Mouse (Mus musculus): ENCODE data around the gene Wbp2. TPM values are rescaled to one million over a fixed set of nuclear protein-coding genes. Genes with fewer than 3 reads are reported as not detected.

Wbp2 gene
- polyA plus RNA-seq, 1 experiment from 2014 or later, result 33.2 TPM

GRCm38 (mm10) chr11:116076266-116076540, 10.6 kb downstream of the Wbp2 start:
- no peaks in the 10 kb centered on the region for H3K27me3 ChIP-seq
- no peak overlapping the region for H3K9ac ChIP-seq (replicated peaks)
- WGBS, result 66% methylated on average over 7 of the region's 7 CpGs
- H3K36me3 ChIP-seq, result peaks cover 26% of the 10 kb centered on the region
- H3K4me3 ChIP-seq (replicated peaks), result no peak overlapping the region
- no peak overlapping the region for H3K27ac ChIP-seq
- H3K9me3 ChIP-seq, result no peaks in the 10 kb centered on the region
- no peak for ATAC-seq (ENCODE audit: insufficient number of reproducible peaks, insufficient read depth, low FRiP score, low TSS enrichment, low read depth)
- H3K4me1 ChIP-seq (replicated peaks), result peaks cover 19% of the 10 kb centered on the region
- no peak overlapping the region for H3K4me2 ChIP-seq

- no peak for ATAC-seq (ENCODE audit: insufficient number of reproducible peaks, insufficient read depth, low FRiP score, low TSS enrichment, low read depth)
- Histone ChIP-seq H3K9me3 (no peaks in the 10 kb centered on the region), H3K36me3 (peaks cover 21% of the 10 kb centered on the region), H3K4me2 (no peak overlapping the region), H3K27me3 (no peaks in the 10 kb centered on the region), H3K4me1 (replicated peaks) (peaks cover 19% of the 10 kb centered on the region), H3K4me3 (replicated peaks) (no peak overlapping the region), H3K9ac (replicated peaks) (no peak overlapping the region), H3K27ac (no peak overlapping the region)
- 57% methylated on average over 20 of the region's 20 CpGs for WGBS
These were observed 11.1 kb downstream of the Wbp2 start for GRCm38 (mm10) chr11:116075539-116076265.

- no peak overlapping the region for H3K27ac ChIP-seq
- H3K9ac ChIP-seq (replicated peaks), result no peak overlapping the region
- peaks cover 19% of the 10 kb centered on the region for H3K4me1 ChIP-seq (replicated peaks)
- no peak overlapping the region for H3K4me3 ChIP-seq (replicated peaks)
- H3K9me3 ChIP-seq, result no peaks in the 10 kb centered on the region
- 64% methylated on average over 7 of the region's 7 CpGs for WGBS
- no peak overlapping the region for H3K4me2 ChIP-seq
- peaks cover 10% of the 10 kb centered on the region for H3K36me3 ChIP-seq
- H3K27me3 ChIP-seq, result no peaks in the 10 kb centered on the region
- no peak for ATAC-seq (ENCODE audit: insufficient number of reproducible peaks, insufficient read depth, low FRiP score, low TSS enrichment, low read depth)
These were observed 12.3 kb downstream of the Wbp2 start for GRCm38 (mm10) chr11:116074436-116074991.

GRCm38 (mm10) chr11:116072608-116073007, 14.2 kb downstream of the Wbp2 start:
- Histone ChIP-seq H3K27me3 (no peaks in the 10 kb centered on the region), H3K36me3 (no peaks in the 10 kb centered on the region), H3K4me1 (replicated peaks) (0 out of 2 replicates have a peak, but pooled peaks cover 6% of the 10 kb centered on the region), H3K4me3 (replicated peaks) (no peak overlapping the region), H3K9me3 (no peaks in the 10 kb centered on the region), H3K27ac (no peak overlapping the region), H3K4me2 (no peak overlapping the region), H3K9ac (replicated peaks) (no peak overlapping the region)
- WGBS, result 82% methylated on average over 3 of the region's 3 CpGs
- ATAC-seq (ENCODE audit: insufficient number of reproducible peaks, insufficient read depth, low FRiP score, low TSS enrichment, low read depth), result no peak

GRCm38 (mm10) chr11:116071510-116071909, 15.3 kb downstream of the Wbp2 start:
- 72% methylated on average over 5 of the region's 5 CpGs for WGBS
- H3K27me3 ChIP-seq, result no peaks in the 10 kb centered on the region
- no peak for ATAC-seq (ENCODE audit: insufficient number of reproducible peaks, insufficient read depth, low FRiP score, low TSS enrichment, low read depth)
- no peak overlapping the region for H3K4me3 ChIP-seq (replicated peaks)
- 0 out of 2 replicates have a peak, but pooled peaks cover 5% of the 10 kb centered on the region for H3K4me1 ChIP-seq (replicated peaks)
- no peaks in the 10 kb centered on the region for H3K9me3 ChIP-seq
- no peak overlapping the region for H3K4me2 ChIP-seq
- no peaks in the 10 kb centered on the region for H3K36me3 ChIP-seq
- H3K9ac ChIP-seq (replicated peaks), result no peak overlapping the region
- no peak overlapping the region for H3K27ac ChIP-seq

GRCm38 (mm10) chr11:116065345-116065744, 21.4 kb downstream of the Wbp2 start:
- Histone ChIP-seq H3K4me1 (replicated peaks) (no peaks in the 10 kb centered on the region), H3K4me2 (no peak overlapping the region), H3K36me3 (peaks cover 29% of the 10 kb centered on the region), H3K9ac (replicated peaks) (no peak overlapping the region), H3K4me3 (replicated peaks) (no peak overlapping the region), H3K27ac (no peak overlapping the region), H3K27me3 (no peaks in the 10 kb centered on the region), H3K9me3 (no peaks in the 10 kb centered on the region)
- no peak for ATAC-seq (ENCODE audit: insufficient number of reproducible peaks, insufficient read depth, low FRiP score, low TSS enrichment, low read depth)
- 87% methylated on average over 12 of the region's 12 CpGs for WGBS

GRCm38 (mm10) chr11:116064187-116064867, 22.5 kb downstream of the Wbp2 start:
- H3K27ac ChIP-seq, result no peak overlapping the region
- no peaks in the 10 kb centered on the region for H3K9me3 ChIP-seq
- H3K27me3 ChIP-seq, result no peaks in the 10 kb centered on the region
- H3K36me3 ChIP-seq, result peaks cover 39% of the 10 kb centered on the region
- no peak overlapping the region for H3K4me3 ChIP-seq (replicated peaks)
- WGBS, result 66% methylated on average over 23 of the region's 23 CpGs
- no peak overlapping the region for H3K4me2 ChIP-seq
- no peaks in the 10 kb centered on the region for H3K4me1 ChIP-seq (replicated peaks)
- no peak overlapping the region for H3K9ac ChIP-seq (replicated peaks)
- ATAC-seq (ENCODE audit: insufficient number of reproducible peaks, insufficient read depth, low FRiP score, low TSS enrichment, low read depth), result no peak

- H3K27ac ChIP-seq, result no peak overlapping the region
- H3K9me3 ChIP-seq, result no peaks in the 10 kb centered on the region
- ATAC-seq (ENCODE audit: insufficient number of reproducible peaks, insufficient read depth, low FRiP score, low TSS enrichment, low read depth), result no peak
- H3K27me3 ChIP-seq, result no peaks in the 10 kb centered on the region
- no peak overlapping the region for H3K9ac ChIP-seq (replicated peaks)
- H3K4me1 ChIP-seq (replicated peaks), result no peaks in the 10 kb centered on the region
- WGBS, result 72% methylated on average over 13 of the region's 13 CpGs
- H3K4me3 ChIP-seq (replicated peaks), result no peak overlapping the region
- peaks cover 47% of the 10 kb centered on the region for H3K36me3 ChIP-seq
- H3K4me2 ChIP-seq, result no peak overlapping the region
These were observed 23.2 kb downstream of the Wbp2 start for GRCm38 (mm10) chr11:116063562-116063961.

- Histone ChIP-seq H3K9ac (replicated peaks) (no peak overlapping the region), H3K9me3 (no peaks in the 10 kb centered on the region), H3K4me1 (replicated peaks) (no peaks in the 10 kb centered on the region), H3K4me3 (replicated peaks) (no peak overlapping the region), H3K36me3 (peaks cover 57% of the 10 kb centered on the region), H3K4me2 (no peak overlapping the region), H3K27me3 (no peaks in the 10 kb centered on the region), H3K27ac (no peak overlapping the region)
- 70% methylated on average over 8 of the region's 8 CpGs for WGBS
- no peak for ATAC-seq (ENCODE audit: insufficient number of reproducible peaks, insufficient read depth, low FRiP score, low TSS enrichment, low read depth)
These were observed 24.3 kb downstream of the Wbp2 start for GRCm38 (mm10) chr11:116062521-116062920.

- H3K4me1 ChIP-seq (replicated peaks), result no peaks in the 10 kb centered on the region
- 90% methylated on average over 13 of the region's 13 CpGs for WGBS
- no peak for ATAC-seq (ENCODE audit: insufficient number of reproducible peaks, insufficient read depth, low FRiP score, low TSS enrichment, low read depth)
- no peak overlapping the region for H3K4me3 ChIP-seq (replicated peaks)
- H3K4me2 ChIP-seq, result no peak overlapping the region
- H3K36me3 ChIP-seq, result peaks cover 64% of the 10 kb centered on the region
- H3K27me3 ChIP-seq, result no peaks in the 10 kb centered on the region
- H3K9ac ChIP-seq (replicated peaks), result no peak overlapping the region
- H3K9me3 ChIP-seq, result no peaks in the 10 kb centered on the region
- no peak overlapping the region for H3K27ac ChIP-seq
These were observed 25.0 kb downstream of the Wbp2 start for GRCm38 (mm10) chr11:116061641-116062415.

GRCm38 (mm10) chr11:116060596-116060995, 26.2 kb downstream of the Wbp2 start:
- H3K4me2 ChIP-seq, result no peak overlapping the region
- ATAC-seq (ENCODE audit: insufficient number of reproducible peaks, insufficient read depth, low FRiP score, low TSS enrichment, low read depth), result no peak
- peak overlapping the region; percentile 12; the same call in 1 of the 2 replicates for H3K27ac ChIP-seq
- no peak overlapping the region for H3K4me3 ChIP-seq (replicated peaks)
- H3K36me3 ChIP-seq, result peaks cover 76% of the 10 kb centered on the region
- no peak overlapping the region for H3K9ac ChIP-seq (replicated peaks)
- H3K4me1 ChIP-seq (replicated peaks), result no peaks in the 10 kb centered on the region
- no peaks in the 10 kb centered on the region for H3K9me3 ChIP-seq
- no peaks in the 10 kb centered on the region for H3K27me3 ChIP-seq
- WGBS, result 85% methylated on average over 9 of the region's 9 CpGs
